Mouse (Mus musculus) intestine, postnatal 0 days (tissue): ENCODE measurements around the gene Fes. TPM values are rescaled to one million over a fixed set of nuclear protein-coding genes. Genes with fewer than 3 reads are reported as not detected.

ENCODE experiments used
- ATAC-seq: fragments of 200-750 bp; cut with Nextera tagmentation; 2 replicates; pipeline ENCODE4 v1.8.0; 2017; ENCODE audit warnings: mild to moderate bottlenecking, moderate TSS enrichment, moderate library complexity
- H3K27ac ChIP-seq: fragments of 300-500 bp; sonication (generic); 2 replicates; pipeline ENCODE4 v1.5.1; 2014; ENCODE audit warnings: mild to moderate bottlenecking, low read depth, low read length, moderate library complexity
- H3K27me3 ChIP-seq: fragments of 300-500 bp; sonication (generic); replicated peaks from 2 replicates; pipeline ENCODE4 v1.6.1; 2014; ENCODE audit warnings: low read length, mixed read lengths; ENCODE audit not compliant: control insufficient read depth, insufficient read depth
- H3K36me3 ChIP-seq: fragments of 300-500 bp; sonication (generic); 2 replicates; pipeline ENCODE4 v1.6.1; 2014; ENCODE audit warnings: mild to moderate bottlenecking, moderate library complexity; ENCODE audit not compliant: control insufficient read depth, insufficient read depth
- H3K4me1 ChIP-seq: fragments of 300-500 bp; sonication (generic); replicated peaks from 2 replicates; pipeline ENCODE4 v1.6.1; 2014; ENCODE audit warnings: antibody characterized with exemption, low read length, mixed read lengths; ENCODE audit not compliant: control insufficient read depth, insufficient read depth
- H3K4me2 ChIP-seq: fragments of 300-500 bp; sonication (generic); replicated peaks from 2 replicates; pipeline ENCODE4 v1.6.1; 2014; ENCODE audit warnings: low read depth, mild to moderate bottlenecking, moderate library complexity
- H3K4me3 ChIP-seq: fragments of 300-500 bp; sonication (generic); 2 replicates; pipeline ENCODE4 v1.5.1; 2014; ENCODE audit warnings: low read depth, low read length
- H3K9ac ChIP-seq: fragments of 300-500 bp; sonication (generic); 2 replicates; pipeline ENCODE4 v1.6.1; 2014; ENCODE audit warnings: mild to moderate bottlenecking, low read depth, low read length
- H3K9me3 ChIP-seq: fragments of 300-500 bp; sonication (generic); 2 replicates; pipeline ENCODE4 v1.6.1; 2016; ENCODE audit warnings: mixed run types; ENCODE audit not compliant: control insufficient read depth
- CTCF ChIP-seq: sonication (generic); IDR thresholded peaks from 2 replicates; pipeline ENCODE4 v1.5.1; 2016; ENCODE audit warnings: low read depth, mild to moderate bottlenecking, control low read depth, antibody characterized with exemption, moderate library complexity
- WGBS: fragments of 180-500 bp; shearing (Covaris S2); extraction: QIAGEN DNeasy Blood & Tissue Kit; methylation state at CpG from one replicate; pipeline ENCODE4 v1.1.7; 2014; 5-methylcytosine and 5-hydroxymethylcytosine counted together
- polyA plus RNA-seq: library from polyadenylated mRNA; unstranded; fragments of >200 nt; fragmentation: Nextera tagmentation; extraction: Ambion mirVana; gene quantifications from 2 replicates; pipeline ENCODE4 v1.2.1, GENCODE M21; 2015

Gene Fes
- polyA plus RNA-seq, 1 experiment from 2014 or later, result 6.2 TPM

DNA sequence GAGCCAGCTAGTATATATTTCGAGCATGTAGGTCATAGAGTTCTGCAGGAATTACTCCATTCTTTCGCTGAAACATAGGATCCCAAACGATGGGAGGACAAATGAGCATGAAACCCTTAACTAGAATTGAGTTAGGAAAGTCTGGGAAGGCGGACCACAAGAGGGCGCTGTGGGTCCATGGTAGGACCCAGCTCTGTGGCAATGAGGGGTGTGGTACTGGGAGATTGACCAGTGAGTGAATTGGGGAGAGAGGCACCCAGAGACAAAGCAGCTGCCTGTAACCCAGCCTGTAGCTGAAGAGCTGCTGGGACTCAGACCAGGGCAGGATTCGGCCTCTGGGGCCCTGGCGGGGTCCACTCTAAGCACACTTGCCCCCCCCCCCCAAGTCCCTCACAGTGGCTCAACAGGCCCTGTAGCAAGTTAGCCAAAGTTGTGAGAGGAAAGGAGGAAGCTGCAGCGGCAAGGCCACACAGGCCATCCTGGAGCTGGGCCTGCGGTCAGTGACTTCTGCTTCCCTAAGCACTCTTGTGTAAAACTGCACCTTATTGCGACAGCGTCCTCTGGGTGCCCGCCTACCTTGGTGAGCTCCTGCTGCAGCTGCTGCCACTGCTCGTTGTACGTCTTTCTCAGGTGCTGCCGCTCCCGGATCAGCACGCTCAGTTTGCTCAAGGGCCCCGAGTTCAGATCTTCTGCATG lies 1.4 kb downstream of the Fes start:
- Histone ChIP-seq H3K4me1 (no peaks in the 10 kb centered on the region), H3K27ac (peak overlapping the region; percentile 70), H3K4me2 (peak overlapping the region; percentile 61), H3K27me3 (no peaks in the 10 kb centered on the region), H3K9me3 (no peaks in the 10 kb centered on the region), H3K36me3 (peaks cover 38% of the 10 kb centered on the region), H3K4me3 (peak overlapping the region; percentile 30), H3K9ac (no peak overlapping the region)
- peak; percentile 99 for TF ChIP-seq CTCF
- 26% methylated on average over 18 of the region's 18 CpGs for WGBS
- ATAC-seq, result peak; percentile 66

DNA sequence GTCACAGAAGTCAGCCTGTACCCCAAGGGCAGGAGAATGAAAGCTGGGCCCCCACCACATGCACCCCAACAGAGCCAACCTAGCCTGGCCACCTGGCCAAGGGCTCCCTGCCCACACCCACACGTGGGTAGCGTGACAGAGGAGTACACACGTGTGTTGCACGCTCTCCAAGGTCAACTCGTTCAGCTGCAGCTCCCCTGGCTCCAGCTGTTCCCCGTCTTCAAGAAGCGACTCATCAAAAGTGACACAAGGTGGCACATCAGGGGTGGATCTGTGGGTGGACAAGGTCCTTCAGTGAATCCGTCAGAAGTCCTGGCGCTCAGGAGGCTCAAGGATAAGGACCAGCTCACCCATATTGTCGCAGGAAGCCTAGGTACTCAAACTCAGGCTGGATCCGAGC lies 4.8 kb downstream of the Fes start:
- no peak for ATAC-seq
- Histone ChIP-seq H3K4me1 (no peaks in the 10 kb centered on the region), H3K27me3 (no peaks in the 10 kb centered on the region), H3K9me3 (no peaks in the 10 kb centered on the region), H3K4me2 (no peak overlapping the region), H3K4me3 (no peak overlapping the region), H3K27ac (no peak overlapping the region), H3K9ac (no peak overlapping the region), H3K36me3 (peaks cover 24% of the 10 kb centered on the region)
- no peak for TF ChIP-seq CTCF
- WGBS, result 72% methylated on average over 11 of the region's 11 CpGs

DNA sequence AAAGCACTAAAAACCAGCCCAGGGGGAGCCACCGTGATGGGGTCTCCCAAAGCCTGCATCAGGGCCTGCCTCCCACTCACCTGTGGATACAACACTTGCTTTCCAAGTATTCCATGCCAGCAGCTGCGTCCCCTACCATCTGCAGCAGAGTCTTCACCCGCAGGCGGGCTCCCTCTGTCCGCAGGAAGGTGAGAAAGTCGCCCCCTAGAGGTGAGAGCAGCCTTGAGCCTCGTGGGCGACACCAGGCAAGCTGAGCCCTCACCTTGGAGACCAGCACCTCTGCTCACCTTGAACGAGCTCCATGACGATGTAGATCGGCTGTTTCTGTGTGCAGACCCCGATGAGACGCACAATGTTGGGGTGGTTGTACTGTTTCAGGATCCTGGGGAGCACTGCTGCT lies 8.2 kb downstream of the Fes start:
- Histone ChIP-seq H3K4me2 (no peak overlapping the region), H3K4me3 (no peak overlapping the region), H3K27me3 (no peaks in the 10 kb centered on the region), H3K4me1 (no peaks in the 10 kb centered on the region), H3K9ac (no peak overlapping the region), H3K36me3 (peaks cover 24% of the 10 kb centered on the region), H3K27ac (no peak overlapping the region), H3K9me3 (no peaks in the 10 kb centered on the region)
- ATAC-seq, result no peak
- WGBS, result 57% methylated on average over 13 of the region's 13 CpGs
- TF ChIP-seq CTCF, result peak; percentile 72

DNA sequence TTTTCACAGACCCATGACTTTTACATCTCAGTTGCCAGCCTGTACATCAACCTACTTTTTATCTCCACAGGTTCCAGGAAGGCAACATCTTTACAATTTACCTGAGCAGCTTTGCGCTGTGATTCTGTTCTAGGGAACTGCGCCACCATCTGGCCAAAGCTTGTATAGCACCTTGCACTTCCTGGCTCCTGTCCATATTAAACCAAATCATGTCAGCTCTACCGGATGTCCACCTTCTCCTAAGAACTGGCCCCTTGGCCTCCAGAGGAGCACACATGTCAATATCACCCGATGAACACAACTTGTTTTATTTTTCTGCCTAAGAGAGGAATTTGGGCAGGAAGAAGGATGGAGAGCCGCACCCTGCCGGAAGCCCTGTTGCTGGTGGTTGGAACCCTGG lies 10.3 kb downstream of the Fes start:
- no peaks in the 10 kb centered on the region for H3K4me1 ChIP-seq
- no peak overlapping the region for H3K4me3 ChIP-seq
- TF ChIP-seq CTCF, result peak; percentile 92
- H3K4me2 ChIP-seq, result no peak overlapping the region
- H3K9ac ChIP-seq, result no peak overlapping the region
- no peaks in the 10 kb centered on the region for H3K9me3 ChIP-seq
- no peaks in the 10 kb centered on the region for H3K27me3 ChIP-seq
- no peak overlapping the region for H3K27ac ChIP-seq
- peaks cover 18% of the 10 kb centered on the region; the same call in 1 of the 2 replicates for H3K36me3 ChIP-seq
- WGBS, result 30% methylated on average over 6 of the region's 6 CpGs
- no peak for ATAC-seq

DNA sequence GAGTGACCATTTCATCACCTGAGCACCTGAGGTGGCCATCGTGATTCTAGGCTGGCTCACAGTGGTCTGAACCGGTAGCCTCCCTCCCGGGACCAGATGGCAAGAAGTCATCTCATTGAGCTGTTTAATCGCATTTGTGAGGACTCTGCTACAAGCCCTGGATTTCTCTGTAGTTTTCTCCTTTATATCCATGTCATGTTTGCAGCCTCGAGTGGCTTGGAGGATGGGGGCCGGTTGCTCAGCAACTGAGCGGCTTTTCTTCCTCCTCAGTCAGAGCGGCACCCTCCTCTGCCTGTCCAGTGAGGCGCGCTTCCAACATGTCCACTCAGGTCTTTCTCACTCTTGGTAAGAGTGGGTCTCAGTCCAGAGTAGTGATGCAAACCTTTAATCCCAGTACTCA lies 11.6 kb downstream of the Fes start:
- H3K9me3 ChIP-seq, result no peaks in the 10 kb centered on the region
- no peaks in the 10 kb centered on the region for H3K27me3 ChIP-seq
- H3K9ac ChIP-seq, result no peak overlapping the region
- H3K27ac ChIP-seq, result no peak overlapping the region
- no peaks in the 10 kb centered on the region for H3K4me1 ChIP-seq
- WGBS, result 77% methylated on average over 10 of the region's 10 CpGs
- no peak for ATAC-seq
- no peak overlapping the region for H3K4me3 ChIP-seq
- no peak for TF ChIP-seq CTCF
- 0 out of 2 replicates have a peak, but pooled peaks cover 7% of the 10 kb centered on the region for H3K36me3 ChIP-seq
- H3K4me2 ChIP-seq, result no peak overlapping the region

DNA sequence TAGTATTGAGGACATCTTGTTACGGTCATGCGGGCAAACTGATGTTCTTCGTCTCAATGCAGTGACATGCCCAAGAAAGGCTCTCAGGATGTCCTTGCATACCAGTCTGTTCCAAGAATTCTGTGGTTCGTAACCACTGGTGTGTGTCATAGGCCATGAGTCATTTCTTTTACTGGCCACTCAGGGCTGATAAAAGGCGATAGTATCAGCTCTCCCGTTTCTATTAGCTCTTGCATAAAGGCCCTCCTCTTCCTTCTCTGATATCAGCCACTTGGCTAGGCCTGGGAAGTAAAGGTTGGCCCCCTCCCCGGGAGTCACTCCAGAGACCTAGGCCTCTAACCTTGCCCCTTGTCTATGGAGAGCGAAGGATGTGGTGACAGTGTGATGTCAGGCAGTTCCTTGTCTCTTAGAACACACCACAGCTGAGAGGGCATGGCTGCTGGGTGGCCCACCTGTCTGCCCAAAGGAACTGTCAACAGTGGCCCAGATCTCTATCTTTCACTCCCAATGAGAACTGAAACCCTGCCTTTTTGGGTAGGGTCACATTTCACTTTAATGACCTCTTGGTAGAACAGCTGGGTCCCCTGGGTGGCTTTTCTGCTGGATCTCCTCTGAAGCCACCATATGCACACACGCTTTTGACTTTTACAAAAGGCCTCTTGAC lies 12.2 kb downstream of the Fes start:
- Histone ChIP-seq H3K27me3 (no peaks in the 10 kb centered on the region), H3K36me3 (0 out of 2 replicates have a peak, but pooled peaks cover under 1% of the 10 kb centered on the region), H3K27ac (no peak overlapping the region), H3K9me3 (no peaks in the 10 kb centered on the region), H3K4me3 (no peak overlapping the region), H3K4me2 (no peak overlapping the region), H3K4me1 (no peaks in the 10 kb centered on the region), H3K9ac (no peak overlapping the region)
- ATAC-seq, result peak; percentile 54
- TF ChIP-seq CTCF, result no peak
- WGBS, result 52% methylated on average over 9 of the region's 9 CpGs
